Mouse (Mus musculus): Measurements from ENCODE around the gene Gm37240.

Gm37240 gene

GRCm38 (mm10) chr3:85592067-85592466 is 295.3 kb downstream of the Gm37240 start:
- in situ Hi-C loops (cut with MboI; ENCODE audit: unreplicated experiment in 2 of 2) = loop anchor here in 1 of 2 experiments (25.0 kb wide), 1 partner anchor 1830 kb away; the partner anchor contains the start of gene Sfrp2

DNA sequence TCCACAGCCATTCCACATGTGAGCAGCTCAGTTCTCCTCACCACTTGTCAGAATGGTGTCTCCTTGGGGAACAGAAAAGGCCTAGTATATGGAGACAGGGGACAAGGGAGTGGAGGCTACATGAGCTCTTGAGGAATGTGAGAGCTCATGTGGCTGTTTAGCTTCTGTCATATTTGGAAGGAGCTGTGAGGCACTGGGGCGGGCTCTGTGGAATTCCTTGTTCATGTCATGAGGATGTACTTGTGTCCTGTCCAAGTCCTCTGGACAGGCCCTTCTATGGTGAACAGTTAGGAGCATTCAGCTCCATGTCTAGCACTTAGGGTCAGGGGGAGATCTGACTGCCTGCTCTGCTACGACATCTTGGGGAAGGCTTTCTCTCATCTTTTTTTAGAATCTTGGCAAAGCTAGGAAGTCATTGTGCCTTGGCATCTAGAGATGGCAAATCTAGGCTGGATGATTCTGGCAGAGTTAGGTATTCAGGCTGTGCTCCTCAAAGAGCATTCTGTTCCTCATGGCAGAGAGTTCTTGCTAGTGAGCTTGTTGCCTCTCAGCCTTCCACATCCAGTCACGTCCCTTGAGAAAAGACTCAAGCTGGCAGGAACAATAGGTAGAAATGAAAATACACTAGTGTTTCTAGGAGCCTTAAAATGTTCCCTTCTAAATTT is 297.1 kb downstream of the Gm37240 start:
- in situ Hi-C loops (cut with MboI; ENCODE audit: unreplicated experiment in 2 of 2) = loop anchor here in 1 of 2 experiments (25.0 kb wide), 1 partner anchor 1828 kb away; the partner anchor contains the start of gene Sfrp2

- in situ Hi-C loops (cut with MboI; ENCODE audit: unreplicated experiment in 2 of 2) = loop anchor here in 1 of 2 experiments (25.0 kb wide), 1 partner anchor 1826 kb away; the partner anchor contains the start of gene Sfrp2
Measured at GRCm38 (mm10) chr3:85588701-85589100, 298.6 kb downstream of the Gm37240 start.

DNA sequence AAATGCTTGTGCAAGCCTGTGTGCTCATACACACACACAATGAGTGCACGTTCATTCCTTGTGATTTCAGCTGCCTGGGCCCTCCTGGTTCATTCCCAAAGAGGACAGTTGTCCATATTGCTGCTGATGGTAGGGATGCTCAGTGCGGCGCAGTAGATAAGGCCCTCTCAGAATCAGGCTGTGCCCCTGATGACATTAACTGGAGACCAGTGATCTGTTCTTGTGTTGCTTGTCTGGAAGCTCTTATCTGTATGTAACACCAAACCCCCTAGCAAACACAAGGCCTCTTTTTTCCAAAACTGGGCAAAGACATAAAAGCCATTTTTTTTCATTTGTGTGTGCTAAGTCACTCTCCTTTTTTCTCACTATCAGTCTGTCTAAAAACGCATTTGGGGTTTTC is 302.4 kb downstream of the Gm37240 start:
- in situ Hi-C loops (cut with MboI; ENCODE audit: unreplicated experiment in 2 of 2) = loop anchor here in 1 of 2 experiments (25.0 kb wide), 1 partner anchor 1823 kb away; the partner anchor contains the start of gene Sfrp2

DNA sequence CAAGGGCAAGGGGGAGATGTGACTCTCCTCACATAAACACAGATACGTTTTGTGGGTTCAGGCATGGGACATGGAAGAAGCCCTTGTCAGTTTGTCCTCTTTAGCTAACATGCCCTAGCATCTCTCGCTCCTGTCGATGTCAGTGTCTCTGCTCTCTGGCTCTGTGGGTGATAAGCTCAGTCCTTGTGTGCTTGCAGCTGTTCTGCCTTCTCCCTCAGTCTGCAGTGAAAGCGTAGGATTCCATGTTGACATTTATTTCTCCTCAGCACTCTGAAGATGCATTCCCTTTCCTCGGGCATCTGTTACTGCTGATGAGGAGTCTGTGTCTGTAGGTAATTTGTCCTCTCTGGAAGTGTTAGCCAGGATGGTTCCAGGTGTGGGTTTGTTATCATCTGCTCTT is 304.1 kb downstream of the Gm37240 start:
- in situ Hi-C loops (cut with MboI; ENCODE audit: unreplicated experiment in 2 of 2) = loop anchor here in 1 of 2 experiments (25.0 kb wide), 1 partner anchor 1821 kb away; the partner anchor contains the start of gene Sfrp2

DNA sequence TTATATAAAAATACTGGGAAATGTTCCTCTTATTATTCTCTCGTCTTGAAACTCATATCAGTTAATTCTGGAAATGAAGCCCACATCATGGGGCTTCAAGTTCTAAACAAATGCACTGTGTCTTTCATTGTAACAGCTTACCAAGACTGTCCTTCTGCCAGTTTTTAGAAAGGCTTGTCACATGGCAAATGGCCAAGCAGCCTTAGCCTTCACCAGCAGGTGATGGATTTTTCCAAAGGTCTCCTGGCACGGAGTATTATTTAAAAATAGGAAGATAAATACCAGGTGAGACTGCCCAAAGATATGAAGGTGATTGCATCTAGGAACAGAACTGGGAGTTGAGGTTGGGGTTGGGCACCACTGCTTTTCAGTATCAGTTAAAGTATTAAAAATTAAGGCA is 304.6 kb downstream of the Gm37240 start:
- in situ Hi-C loops (cut with MboI; ENCODE audit: unreplicated experiment in 2 of 2) = loop anchor here in 1 of 2 experiments (25.0 kb wide), 1 partner anchor 1820 kb away; the partner anchor contains the start of gene Sfrp2

GRCm38 (mm10) chr3:85573864-85574830 is 313.2 kb downstream of the Gm37240 start, which contains the start of gene Gatb:
Gatb (plus strand) TSS chr3:85574119.
- in situ Hi-C loops (cut with MboI; ENCODE audit: unreplicated experiment in 2 of 2) = loop anchor here (10.0 to 25.0 kb wide), 5 partner anchors 541 to 1237 kb away; partner anchors contain the start of genes Arfip1 (in 1 of the 2), Rps3a1 (in 1 of the 2) and Tigd4 (in 1 of the 2)

- in situ Hi-C loops (cut with MboI; ENCODE audit: unreplicated experiment in 2 of 2) = loop anchor here (10.0 to 25.0 kb wide), 5 partner anchors 541 to 1236 kb away; partner anchors contain the start of genes Arfip1 (in 1 of the 2), Rps3a1 (in 1 of the 2) and Tigd4 (in 1 of the 2)
Measured at GRCm38 (mm10) chr3:85573216-85573863, 314.0 kb downstream of the Gm37240 start.

DNA sequence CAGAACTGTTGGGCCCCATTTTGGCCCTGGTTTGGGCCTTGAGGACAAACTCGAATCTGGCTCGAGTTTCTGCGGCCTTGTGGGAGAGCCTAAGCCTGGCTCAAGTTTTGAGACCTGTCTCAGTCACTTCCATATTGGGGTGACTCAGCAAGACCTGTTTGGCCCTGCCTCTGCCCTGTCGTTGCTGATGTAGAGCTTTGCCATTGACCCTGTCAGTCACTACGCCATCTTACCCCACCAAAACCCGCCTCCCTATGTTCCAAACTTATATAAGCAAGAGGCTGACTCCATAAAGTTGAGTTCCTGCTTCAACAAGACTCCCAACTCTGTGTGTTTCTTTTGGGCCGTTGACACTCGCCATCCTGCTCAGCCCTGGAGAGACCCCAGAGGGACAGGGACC is 314.8 kb downstream of the Gm37240 start:
- in situ Hi-C loops (cut with MboI; ENCODE audit: unreplicated experiment in 2 of 2) = loop anchor here (10.0 to 25.0 kb wide), 5 partner anchors 542 to 1235 kb away; partner anchors contain the start of genes Arfip1 (in 1 of the 2), Rps3a1 (in 1 of the 2) and Tigd4 (in 1 of the 2)

GRCm38 (mm10) chr3:85571276-85571675 is 316.0 kb downstream of the Gm37240 start:
- in situ Hi-C loops (cut with MboI; ENCODE audit: unreplicated experiment in 2 of 2) = loop anchor here (10.0 to 25.0 kb wide), 5 partner anchors 544 to 1234 kb away; partner anchors contain the start of genes Arfip1 (in 1 of the 2), Rps3a1 (in 1 of the 2) and Tigd4 (in 1 of the 2)

GRCm38 (mm10) chr3:85564603-85565002 is 322.7 kb downstream of the Gm37240 start:
- in situ Hi-C loops (cut with MboI; ENCODE audit: unreplicated experiment in 2 of 2) = loop anchor here (25.0 kb wide), 3 partner anchors 877 to 1227 kb away; partner anchors contain the start of genes Arfip1 (in 1 of the 2) and Tigd4 (in 1 of the 2)

DNA sequence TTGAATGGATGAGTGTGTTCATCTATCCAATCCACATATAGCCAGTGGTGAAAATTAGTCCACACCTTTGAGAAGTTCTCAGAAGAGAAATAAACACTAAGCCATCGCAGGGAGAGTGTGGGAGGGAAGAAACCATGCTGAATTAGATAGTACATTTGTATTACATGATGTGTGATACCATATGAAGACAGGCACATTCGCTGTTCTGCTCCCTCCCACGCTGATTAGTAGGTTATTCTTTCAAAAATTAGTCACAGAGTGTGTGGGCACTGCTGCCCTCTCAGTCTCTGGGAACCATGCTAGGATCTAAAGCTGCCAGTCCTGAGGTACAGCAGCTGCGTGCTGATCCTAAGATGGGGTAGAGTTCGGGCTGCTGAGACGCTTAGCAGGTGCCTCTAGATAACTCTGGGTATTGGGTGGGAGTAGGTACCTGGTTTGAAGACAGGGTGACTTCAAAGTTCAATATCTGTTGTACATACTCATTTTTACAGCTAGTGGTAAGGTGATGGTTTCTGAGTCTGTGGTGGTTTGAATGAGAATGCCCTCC is 333.5 kb downstream of the Gm37240 start:
- in situ Hi-C loops (cut with MboI; ENCODE audit: unreplicated experiment in 2 of 2) = loop anchor here (25.0 kb wide), 3 partner anchors 867 to 1217 kb away; partner anchors contain the start of genes Arfip1 (in 1 of the 2) and Tigd4 (in 1 of the 2)

GRCm38 (mm10) chr3:85551352-85551751 is 336.0 kb downstream of the Gm37240 start:
- in situ Hi-C loops (cut with MboI; ENCODE audit: unreplicated experiment in 2 of 2) = loop anchor here (25.0 kb wide), 3 partner anchors 864 to 1214 kb away; partner anchors contain the start of genes Arfip1 (in 1 of the 2) and Tigd4 (in 1 of the 2)

DNA sequence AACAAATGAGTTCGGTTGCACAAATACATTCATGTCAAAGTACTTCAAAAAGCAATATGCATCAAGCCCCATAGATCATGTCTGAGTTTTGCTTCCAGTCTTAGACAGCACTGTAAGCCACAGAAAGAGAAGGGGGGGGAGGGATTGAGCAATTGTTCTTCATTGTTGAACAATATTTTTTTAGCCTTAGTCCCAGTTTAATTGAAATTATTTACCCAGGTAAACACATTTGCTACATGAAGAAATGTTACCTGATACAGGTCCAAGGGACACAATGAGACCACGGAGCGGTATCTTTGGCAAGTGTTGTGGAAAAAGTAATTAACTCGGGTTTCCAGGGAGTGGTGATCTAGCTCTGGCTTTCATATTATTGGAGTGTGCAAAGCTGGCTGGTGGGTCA is 337.0 kb downstream of the Gm37240 start:
- in situ Hi-C loops (cut with MboI; ENCODE audit: unreplicated experiment in 2 of 2) = loop anchor here (25.0 kb wide), 3 partner anchors 863 to 1213 kb away; partner anchors contain the start of genes Arfip1 (in 1 of the 2) and Tigd4 (in 1 of the 2)

- in situ Hi-C loops (cut with MboI; ENCODE audit: unreplicated experiment in 2 of 2) = no loop called here
Measured at GRCm38 (mm10) chr3:85543652-85544051, 343.7 kb downstream of the Gm37240 start.

DNA sequence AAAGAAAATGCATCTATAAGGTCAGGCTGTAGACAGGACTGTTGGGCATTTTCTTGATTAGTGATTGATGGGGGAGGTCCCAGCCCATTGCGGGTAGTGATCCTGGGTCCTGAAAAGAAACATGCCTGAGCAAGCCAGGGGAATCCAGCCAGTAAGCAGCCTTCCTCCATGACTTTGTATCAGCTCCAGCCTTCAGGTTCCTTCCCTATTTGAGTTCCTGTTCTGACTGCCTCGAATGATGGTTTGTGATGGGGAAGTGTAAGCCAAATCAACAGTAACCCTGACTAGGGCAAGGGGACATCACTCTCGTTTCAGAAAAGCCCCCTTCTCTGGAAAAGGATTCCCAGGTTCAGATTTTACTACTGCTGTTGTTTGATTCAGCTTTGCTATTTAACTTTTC is 344.6 kb downstream of the Gm37240 start:
- in situ Hi-C loops (cut with MboI; ENCODE audit: unreplicated experiment in 2 of 2) = no loop called here

DNA sequence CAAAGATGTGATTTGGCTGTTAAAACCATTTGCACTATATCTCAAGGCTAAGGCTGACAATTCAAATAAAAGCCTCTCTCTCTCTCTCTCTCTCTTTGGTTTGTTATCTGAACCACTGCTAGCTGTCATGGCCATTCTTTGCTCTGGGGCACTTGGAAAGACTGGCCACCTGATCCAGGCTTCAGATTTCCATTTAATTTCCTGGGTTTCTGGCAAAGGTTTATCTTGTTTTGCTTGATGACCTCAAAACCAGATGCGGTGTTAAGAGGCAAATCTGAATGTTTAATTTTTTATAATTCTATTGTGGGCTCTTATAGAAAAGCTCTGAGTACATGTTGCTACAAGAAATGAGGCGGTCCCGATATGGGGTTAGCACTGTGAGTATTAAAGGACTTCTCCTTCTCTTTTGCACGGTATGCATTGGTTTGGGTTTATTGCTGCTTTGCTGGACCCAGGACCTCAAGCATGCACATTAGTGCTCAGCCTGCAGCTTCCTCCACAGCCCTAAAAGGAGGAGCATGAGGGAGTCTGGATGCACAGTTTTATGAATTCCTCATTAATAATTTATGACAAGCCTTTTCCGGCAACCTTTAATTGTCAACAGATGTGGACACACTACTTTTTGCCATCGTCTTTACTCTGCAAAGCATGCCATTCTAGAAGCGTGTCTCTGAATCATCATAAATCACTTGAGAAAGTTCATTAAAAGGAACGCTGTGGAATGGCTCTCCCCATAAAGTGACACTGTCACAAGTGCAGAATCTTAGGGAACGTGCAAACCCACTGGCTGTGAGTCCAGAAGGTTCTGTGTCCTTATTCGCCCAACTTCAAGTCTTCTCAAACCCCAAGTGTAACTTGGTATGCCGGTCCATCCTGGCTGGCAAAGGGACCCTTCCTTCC is 351.4 kb downstream of the Gm37240 start:
- in situ Hi-C loops (cut with MboI; ENCODE audit: unreplicated experiment in 2 of 2) = no loop called here

- in situ Hi-C loops (cut with MboI; ENCODE audit: unreplicated experiment in 2 of 2) = no loop called here
Measured at GRCm38 (mm10) chr3:85535042-85535441, 352.3 kb downstream of the Gm37240 start.
